Mouse (Mus musculus): ENCODE data around the gene Maml3.

Maml3 gene

GRCm38 (mm10) chr3:51660821-51661276 is 444.0 kb downstream of the Maml3 start:
- no peak for DNase-seq (ENCODE audit: low spot score)

DNA sequence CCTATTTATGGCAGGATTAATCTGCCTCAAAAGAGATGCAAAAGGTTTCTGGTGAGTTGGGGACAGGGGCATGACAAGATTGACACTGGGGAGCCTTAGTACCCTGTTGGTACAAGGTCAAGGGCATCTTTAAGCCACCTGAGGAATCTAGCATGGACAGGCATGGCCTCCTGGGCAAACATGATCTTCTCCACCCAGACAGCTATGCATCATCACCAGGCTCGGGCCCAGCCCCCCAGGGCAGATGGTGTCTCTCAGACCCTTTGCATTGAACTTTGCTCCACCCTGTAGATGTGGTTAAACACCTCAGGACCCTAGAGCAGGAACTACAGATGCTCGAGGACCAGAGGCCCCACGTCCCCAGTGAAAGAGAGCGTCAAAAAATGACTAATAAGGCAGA is 444.8 kb downstream of the Maml3 start, which contains the start of gene Mgst2:
TSS of gene Mgst2 (plus strand) at position 301 of the 400 bp plus-strand sequence.
- DNase-seq (ENCODE audit: low spot score) = no peak

- DNase-seq (ENCODE audit: low spot score) = no peak
Measured at GRCm38 (mm10) chr3:51659415-51659814, 445.5 kb downstream of the Maml3 start.

DNA sequence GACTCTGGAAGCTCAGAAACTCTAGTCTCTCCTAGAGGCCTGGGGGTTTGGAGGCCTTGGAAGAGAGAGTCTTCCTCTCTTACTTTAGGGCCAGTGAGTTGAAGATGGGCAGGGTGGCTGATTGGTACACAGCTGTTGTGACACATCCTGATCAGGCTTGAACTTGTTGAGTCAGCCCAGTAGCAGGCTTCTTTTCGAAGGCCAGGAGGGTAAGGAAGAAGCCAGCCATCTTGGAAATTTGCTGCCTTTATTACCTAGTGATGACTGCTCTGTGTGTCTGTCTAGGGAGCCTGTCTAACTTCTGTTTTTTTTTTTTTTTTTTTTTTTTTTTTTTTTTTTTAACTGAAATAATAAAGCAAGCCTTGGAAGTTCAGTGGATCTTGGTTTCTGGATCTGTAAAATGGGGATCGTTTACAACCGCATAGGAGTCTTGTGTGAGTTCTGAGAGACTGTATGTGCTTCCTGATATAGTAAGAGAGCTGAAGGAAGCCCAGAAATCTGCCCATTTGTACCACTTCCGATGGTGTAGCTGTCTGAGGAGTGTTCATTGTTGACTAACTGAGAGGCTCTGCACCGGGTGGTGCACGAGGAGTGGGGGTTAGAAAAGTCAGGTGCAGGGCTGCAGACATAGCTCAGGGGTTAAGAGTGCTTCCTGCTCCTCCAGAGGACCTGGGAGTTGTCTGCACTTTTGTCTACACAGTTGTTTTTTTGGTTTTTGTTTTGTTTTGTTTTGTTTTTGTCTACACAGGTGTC is 450.4 kb downstream of the Maml3 start:
- no peak for DNase-seq (ENCODE audit: low spot score)

DNA sequence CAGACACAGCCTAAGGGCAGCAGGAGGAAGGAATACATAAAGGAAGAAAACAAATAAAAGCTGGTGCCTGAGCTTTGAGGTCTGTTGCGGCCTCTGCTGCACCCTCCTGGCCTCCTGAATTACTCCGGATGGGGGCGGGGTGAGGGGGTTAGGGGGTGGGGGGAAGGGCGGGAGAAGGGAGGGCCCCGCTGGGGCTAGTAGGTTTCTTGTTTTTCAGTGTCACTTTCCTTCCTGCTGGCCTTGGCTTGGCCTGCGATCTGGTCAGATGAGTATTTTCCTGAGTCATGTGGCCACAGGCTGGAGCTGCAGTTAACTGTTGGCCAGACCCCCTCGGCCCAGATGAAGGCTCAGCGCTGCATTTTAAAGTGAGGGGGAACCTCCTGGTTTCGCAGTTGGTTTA is 452.2 kb downstream of the Maml3 start:
- no peak for DNase-seq (ENCODE audit: low spot score)

- DNase-seq (ENCODE audit: low spot score) = peak; percentile 65
Measured at GRCm38 (mm10) chr3:51652292-51652691, 452.6 kb downstream of the Maml3 start.

GRCm38 (mm10) chr3:51651149-51651548 is 453.7 kb downstream of the Maml3 start:
- no peak for DNase-seq (ENCODE audit: low spot score)

DNA sequence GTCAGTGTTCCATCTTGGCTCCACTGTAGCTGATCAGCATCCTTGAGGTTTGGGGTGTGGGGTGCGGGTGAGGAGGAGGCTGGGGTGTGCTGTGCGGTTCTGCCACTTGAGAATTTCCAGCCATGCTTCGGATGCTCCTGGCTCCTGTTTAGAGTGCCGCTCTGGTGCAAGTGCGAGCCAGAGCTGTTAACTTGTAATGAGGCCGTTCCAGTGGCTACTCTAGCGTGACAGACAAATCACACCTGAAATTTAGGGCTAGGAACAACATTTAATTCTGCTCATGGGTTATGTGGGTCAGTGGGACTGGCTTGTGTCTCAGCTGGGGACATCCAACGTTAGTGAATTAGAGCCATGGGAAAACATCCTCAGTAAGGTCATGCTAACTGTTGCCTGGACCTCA is 454.9 kb downstream of the Maml3 start:
- DNase-seq (ENCODE audit: low spot score) = no peak

- no peak for DNase-seq (ENCODE audit: low spot score)
Measured at GRCm38 (mm10) chr3:51649426-51649825, 455.4 kb downstream of the Maml3 start.

GRCm38 (mm10) chr3:51648037-51648664 is 456.7 kb downstream of the Maml3 start:
- DNase-seq (ENCODE audit: low spot score) = peak; percentile 39

DNA sequence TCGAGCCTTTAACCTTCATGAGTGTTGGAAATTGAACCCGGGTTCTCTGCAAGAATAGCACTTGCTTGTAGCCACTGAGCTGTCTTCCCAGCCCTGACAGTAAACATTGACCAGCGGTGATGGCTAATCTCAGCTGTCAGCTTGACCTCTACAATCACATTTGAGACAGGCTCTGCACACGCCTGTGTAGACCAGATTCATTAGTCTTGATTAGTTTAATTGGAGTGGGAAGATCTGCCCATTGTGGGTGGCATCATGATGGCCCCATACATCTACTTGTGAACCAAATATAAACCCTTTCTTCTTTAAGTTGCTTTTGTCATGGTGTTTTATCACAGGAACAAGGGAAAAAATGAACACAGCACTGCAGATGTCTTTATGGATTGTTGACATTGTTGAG is 457.5 kb downstream of the Maml3 start:
- no peak for DNase-seq (ENCODE audit: low spot score)

DNA sequence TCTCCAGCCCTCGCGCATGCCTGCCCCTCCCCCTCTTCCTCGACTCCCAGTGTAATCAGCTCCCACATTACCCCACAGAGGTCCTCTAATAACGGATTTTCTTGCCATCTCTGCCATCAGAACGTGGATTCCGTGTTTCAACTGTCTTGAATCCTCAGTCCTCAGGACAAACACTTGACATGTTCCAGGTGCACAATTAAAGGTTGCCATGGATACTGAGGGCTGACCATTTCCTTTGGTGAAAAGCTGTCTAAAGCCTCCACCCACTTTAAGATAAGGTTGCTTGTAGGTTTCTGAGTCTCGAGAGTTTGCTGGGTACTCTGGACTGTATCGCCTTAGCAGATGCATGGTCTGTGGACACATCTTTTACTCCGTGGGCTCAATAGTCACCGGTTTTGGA is 458.6 kb downstream of the Maml3 start:
- no peak for DNase-seq (ENCODE audit: low spot score)

- DNase-seq (ENCODE audit: low spot score) = no peak
Measured at GRCm38 (mm10) chr3:51645484-51645883, 459.4 kb downstream of the Maml3 start.

DNA sequence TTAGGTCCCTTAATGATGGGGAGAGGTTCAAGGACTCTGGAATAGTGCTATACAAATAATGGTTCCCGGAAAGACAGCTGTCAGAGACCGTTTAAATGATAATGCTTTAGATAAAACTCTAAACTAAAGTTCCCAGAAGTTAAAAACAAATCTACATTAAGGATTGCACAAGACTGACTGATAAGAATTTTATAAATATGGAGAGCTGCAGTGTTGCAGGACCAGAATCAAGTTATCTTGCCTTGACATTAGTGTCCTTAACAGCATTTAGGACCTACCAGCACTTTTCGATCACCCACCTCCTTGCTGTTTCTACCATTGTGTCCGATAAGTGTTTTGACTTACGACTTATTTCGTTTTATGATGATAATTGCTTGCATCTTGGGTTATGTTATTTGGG is 466.6 kb downstream of the Maml3 start:
- DNase-seq (ENCODE audit: low spot score) = no peak

DNA sequence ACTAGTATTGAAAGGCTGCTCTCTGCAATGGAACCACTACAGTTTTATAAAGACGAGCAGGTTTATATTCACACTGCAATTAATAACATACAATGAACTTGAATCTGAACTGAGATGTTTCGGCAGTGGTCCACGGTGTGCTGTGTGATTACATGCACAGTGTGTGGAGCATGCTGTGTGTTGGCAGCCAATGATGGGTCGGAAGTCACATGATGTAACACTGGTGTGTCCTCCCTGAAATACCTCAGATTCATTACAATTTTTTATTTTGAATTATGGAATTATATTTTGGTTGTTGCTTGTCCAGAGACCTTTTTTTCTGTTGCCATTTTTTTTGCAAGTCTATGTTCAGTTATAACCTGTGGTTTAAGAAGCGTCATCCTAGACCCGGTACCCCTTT is 467.6 kb downstream of the Maml3 start:
- no peak for DNase-seq (ENCODE audit: low spot score)

- DNase-seq (ENCODE audit: low spot score) = peak; percentile 33
Measured at GRCm38 (mm10) chr3:51636700-51637099, 468.2 kb downstream of the Maml3 start.

GRCm38 (mm10) chr3:51635960-51636359 is 468.9 kb downstream of the Maml3 start:
- no peak for DNase-seq (ENCODE audit: low spot score)

Measured in spleen, adult 12 weeks (tissue).